Mouse (Mus musculus): ENCODE data around the gene Srms. TPM values are rescaled to one million over a fixed set of nuclear protein-coding genes. Genes with fewer than 3 reads are reported as not detected.

Gene Srms
- polyA plus RNA-seq, 1 experiment from 2014 or later = 0.22 TPM

DNA sequence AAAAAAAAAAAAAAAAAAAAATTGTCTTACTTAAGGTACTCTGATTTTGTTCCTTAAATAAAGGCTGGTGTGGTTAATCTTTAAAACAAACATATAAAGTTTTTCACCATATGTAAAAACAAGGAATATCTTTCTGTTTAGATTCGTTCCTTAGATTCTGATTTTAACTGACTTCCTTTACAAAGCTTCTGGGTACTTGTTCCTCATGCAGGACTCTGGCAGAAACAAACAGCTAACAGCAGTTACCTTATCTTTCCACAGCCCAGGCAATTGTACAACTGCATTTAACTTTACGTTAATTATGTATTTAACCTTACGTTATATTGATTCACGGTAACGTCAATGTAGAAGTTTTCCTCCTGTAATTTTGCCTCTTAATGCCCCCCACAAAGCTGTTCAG is 46.5 kb downstream of the Srms start:
- Histone ChIP-seq H3K4me2 (replicated peaks; ENCODE audit: low read depth, low read length) (no peak overlapping the region), H3K27me3 (ENCODE audit: control insufficient read depth, insufficient read depth, low read length) (no peaks in the 10 kb centered on the region), H3K9me3 (ENCODE audit: control insufficient read depth, low read length) (no peaks in the 10 kb centered on the region), H3K4me1 (replicated peaks; ENCODE audit: control insufficient read depth, insufficient read depth, low read length) (no peaks in the 10 kb centered on the region), H3K4me3 (ENCODE audit: low read depth, low read length) (no peak overlapping the region), H3K36me3 (ENCODE audit: control insufficient read depth, insufficient read depth, low read length) (no peaks in the 10 kb centered on the region), H3K27ac (ENCODE audit: low read depth, low read length) (no peak overlapping the region), H3K9ac (ENCODE audit: low read depth, low read length) (no peak overlapping the region)
- ATAC-seq (ENCODE audit: low FRiP score) = no peak
- no peak for DNase-seq (ENCODE audit: low spot score)
- WGBS = 90% methylated on average over 5 of the region's 5 CpGs

DNA sequence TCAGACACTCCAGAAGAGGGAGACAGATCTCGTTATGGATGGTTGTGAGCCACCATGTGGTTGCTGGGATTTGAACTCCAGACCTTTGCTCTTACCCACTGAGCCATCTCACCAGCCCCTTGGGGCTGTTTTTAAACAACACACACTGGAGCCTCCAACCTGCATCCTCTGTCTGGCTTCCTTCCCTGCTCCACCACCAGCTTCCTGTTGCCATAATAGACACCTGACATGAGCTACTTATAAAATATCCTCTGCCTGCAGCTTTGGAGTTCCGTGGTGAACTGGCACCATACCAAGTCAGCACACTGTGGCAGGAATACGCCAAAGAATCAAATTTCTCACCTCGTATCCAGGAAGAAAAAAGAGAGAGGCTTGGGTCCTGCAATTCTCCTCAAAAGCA is 52.2 kb downstream of the Srms start:
- no peaks in the 10 kb centered on the region for H3K36me3 ChIP-seq (ENCODE audit: control insufficient read depth, insufficient read depth, low read length)
- no peaks in the 10 kb centered on the region; the same call in none of the 2 replicates for H3K4me1 ChIP-seq (replicated peaks; ENCODE audit: control insufficient read depth, insufficient read depth, low read length)
- ATAC-seq (ENCODE audit: low FRiP score) (no peak), DNase-seq (ENCODE audit: low spot score) (no peak)
- H3K9ac ChIP-seq (ENCODE audit: low read depth, low read length) = no peak overlapping the region
- no peak overlapping the region for H3K4me3 ChIP-seq (ENCODE audit: low read depth, low read length)
- no peaks in the 10 kb centered on the region for H3K9me3 ChIP-seq (ENCODE audit: control insufficient read depth, low read length)
- no peak overlapping the region for H3K27ac ChIP-seq (ENCODE audit: low read depth, low read length)
- 86% methylated on average over 4 of the region's 4 CpGs for WGBS
- peaks cover 11% of the 10 kb centered on the region for H3K27me3 ChIP-seq (ENCODE audit: control insufficient read depth, insufficient read depth, low read length)
- H3K4me2 ChIP-seq (replicated peaks; ENCODE audit: low read depth, low read length) = no peak overlapping the region

DNA sequence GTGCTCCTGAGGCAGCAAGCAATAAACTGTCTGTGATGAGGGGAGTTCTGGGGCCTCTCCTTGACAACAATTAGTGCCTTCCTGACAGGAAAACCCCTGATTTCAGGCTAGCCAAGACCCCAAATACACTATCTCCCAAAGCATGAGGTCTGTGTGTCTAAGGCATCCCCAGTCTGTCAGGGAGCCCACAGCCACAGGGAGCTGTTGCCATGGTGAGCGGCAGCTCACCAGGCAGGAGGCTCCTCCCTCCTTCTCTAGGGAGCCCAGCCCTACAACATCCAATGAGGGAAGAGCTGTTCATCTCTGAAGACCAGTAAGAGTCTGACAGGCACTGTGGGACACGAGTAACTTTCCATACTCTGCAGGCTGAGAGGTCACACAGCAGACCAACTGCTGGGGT is 53.2 kb downstream of the Srms start:
- H3K4me3 ChIP-seq (ENCODE audit: low read depth, low read length) = no peak overlapping the region
- no peaks in the 10 kb centered on the region for H3K9me3 ChIP-seq (ENCODE audit: control insufficient read depth, low read length)
- no peaks in the 10 kb centered on the region; the same call in none of the 2 replicates for H3K4me1 ChIP-seq (replicated peaks; ENCODE audit: control insufficient read depth, insufficient read depth, low read length)
- no peak overlapping the region for H3K9ac ChIP-seq (ENCODE audit: low read depth, low read length)
- peak; percentile 89 for ATAC-seq (ENCODE audit: low FRiP score)
- 2% methylated on average over 2 of the region's 2 CpGs for WGBS
- peak; percentile 67 for DNase-seq (ENCODE audit: low spot score)
- H3K27ac ChIP-seq (ENCODE audit: low read depth, low read length) = 0 out of 2 replicates have a peak overlapping the region, but pooled peaks have one; percentile 30
- no peaks in the 10 kb centered on the region for H3K36me3 ChIP-seq (ENCODE audit: control insufficient read depth, insufficient read depth, low read length)
- no peak overlapping the region for H3K4me2 ChIP-seq (replicated peaks; ENCODE audit: low read depth, low read length)
- peaks cover 19% of the 10 kb centered on the region for H3K27me3 ChIP-seq (ENCODE audit: control insufficient read depth, insufficient read depth, low read length)

DNA sequence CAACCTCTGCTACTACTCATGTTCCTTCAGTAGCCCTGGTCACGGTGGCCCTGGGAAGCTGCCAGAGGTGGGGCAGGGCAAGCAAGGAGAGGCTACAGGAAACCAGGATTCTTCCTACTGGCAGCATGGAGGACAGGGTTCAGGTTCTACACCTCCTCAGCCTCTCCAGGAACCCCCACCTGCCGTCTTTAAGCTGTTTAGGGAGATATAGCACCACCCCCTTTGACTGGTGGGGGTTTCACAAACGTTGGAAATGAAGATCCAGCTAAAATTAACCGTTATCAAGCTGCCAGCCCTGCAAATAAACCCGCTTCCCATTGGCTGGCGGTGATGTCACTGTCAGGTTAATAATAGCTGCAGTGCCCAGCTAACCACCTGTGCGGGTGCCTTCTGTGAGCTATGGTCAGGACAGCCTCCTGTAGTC is 53.9 kb downstream of the Srms start:
- no peak for DNase-seq (ENCODE audit: low spot score)
- no peaks in the 10 kb centered on the region; the same call in none of the 2 replicates for H3K4me1 ChIP-seq (replicated peaks; ENCODE audit: control insufficient read depth, insufficient read depth, low read length)
- ATAC-seq (ENCODE audit: low FRiP score) = no peak
- no peak overlapping the region for H3K27ac ChIP-seq (ENCODE audit: low read depth, low read length)
- 64% methylated on average over 7 of the region's 7 CpGs for WGBS
- no peak overlapping the region for H3K4me2 ChIP-seq (replicated peaks; ENCODE audit: low read depth, low read length)
- H3K9me3 ChIP-seq (ENCODE audit: control insufficient read depth, low read length) = no peaks in the 10 kb centered on the region
- H3K9ac ChIP-seq (ENCODE audit: low read depth, low read length) = no peak overlapping the region
- H3K27me3 ChIP-seq (ENCODE audit: control insufficient read depth, insufficient read depth, low read length) = peaks cover 19% of the 10 kb centered on the region
- no peaks in the 10 kb centered on the region for H3K36me3 ChIP-seq (ENCODE audit: control insufficient read depth, insufficient read depth, low read length)
- no peak overlapping the region for H3K4me3 ChIP-seq (ENCODE audit: low read depth, low read length)

DNA sequence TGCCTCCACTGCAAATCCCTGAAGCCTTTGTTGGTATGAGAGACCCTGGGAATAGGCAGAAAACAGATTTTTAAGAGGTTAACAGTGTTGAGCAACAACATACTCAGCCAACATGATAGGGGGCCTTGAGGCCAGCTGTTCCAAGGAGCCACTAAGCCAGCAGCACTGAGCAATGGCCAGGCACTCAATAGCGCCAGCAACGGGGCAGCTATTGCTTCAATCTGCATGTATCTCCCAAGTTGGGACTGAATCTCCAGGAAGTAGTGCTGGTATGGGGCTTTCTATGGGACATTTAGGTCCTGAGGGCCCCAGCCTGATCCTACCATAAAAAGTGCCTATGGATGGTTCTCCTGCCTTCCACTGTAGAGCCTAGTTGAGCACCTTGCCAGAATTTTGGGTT is 54.5 kb downstream of the Srms start:
- Histone ChIP-seq H3K4me2 (replicated peaks; ENCODE audit: low read depth, low read length) (no peak overlapping the region), H3K27me3 (ENCODE audit: control insufficient read depth, insufficient read depth, low read length) (peaks cover 19% of the 10 kb centered on the region), H3K9ac (ENCODE audit: low read depth, low read length) (no peak overlapping the region), H3K4me1 (replicated peaks; ENCODE audit: control insufficient read depth, insufficient read depth, low read length) (no peaks in the 10 kb centered on the region; the same call in none of the 2 replicates), H3K4me3 (ENCODE audit: low read depth, low read length) (no peak overlapping the region), H3K27ac (ENCODE audit: low read depth, low read length) (no peak overlapping the region), H3K9me3 (ENCODE audit: control insufficient read depth, low read length) (no peaks in the 10 kb centered on the region), H3K36me3 (ENCODE audit: control insufficient read depth, insufficient read depth, low read length) (no peaks in the 10 kb centered on the region)
- ATAC-seq (ENCODE audit: low FRiP score) = no peak
- 94% methylated on average over 2 of the region's 2 CpGs for WGBS
- DNase-seq (ENCODE audit: low spot score) = no peak

DNA sequence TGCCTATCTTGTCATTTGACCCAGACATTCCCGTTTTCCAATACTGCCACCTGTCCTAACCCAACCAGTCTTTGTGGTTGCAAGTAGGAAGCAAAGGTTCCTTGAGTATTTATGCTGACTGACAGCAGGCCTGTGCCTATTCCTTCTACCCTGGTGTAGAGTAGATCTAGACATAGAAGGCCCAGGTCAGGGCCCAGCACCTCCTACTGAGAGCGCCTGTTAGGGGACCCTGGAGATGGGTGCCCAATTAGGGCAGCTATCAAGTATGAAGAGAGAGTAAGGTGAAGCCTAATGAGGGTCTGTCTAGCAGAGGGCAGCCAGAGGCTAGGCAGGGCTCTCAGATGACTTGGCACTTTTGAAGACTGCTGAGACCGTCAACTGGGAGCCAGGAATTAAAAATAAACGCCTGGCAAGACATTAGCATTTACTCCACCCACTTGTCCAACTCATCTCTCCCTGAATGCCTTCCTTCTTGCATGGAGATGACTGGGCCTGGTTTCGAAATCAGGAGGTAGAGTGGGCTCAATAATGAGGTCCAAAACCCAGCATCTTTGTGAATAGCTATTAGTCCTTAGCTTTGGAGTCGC is 55.2 kb downstream of the Srms start:
- WGBS = 83% methylated on average over 6 of the region's 6 CpGs
- H3K27me3 ChIP-seq (ENCODE audit: control insufficient read depth, insufficient read depth, low read length) = peaks cover 19% of the 10 kb centered on the region

DNA sequence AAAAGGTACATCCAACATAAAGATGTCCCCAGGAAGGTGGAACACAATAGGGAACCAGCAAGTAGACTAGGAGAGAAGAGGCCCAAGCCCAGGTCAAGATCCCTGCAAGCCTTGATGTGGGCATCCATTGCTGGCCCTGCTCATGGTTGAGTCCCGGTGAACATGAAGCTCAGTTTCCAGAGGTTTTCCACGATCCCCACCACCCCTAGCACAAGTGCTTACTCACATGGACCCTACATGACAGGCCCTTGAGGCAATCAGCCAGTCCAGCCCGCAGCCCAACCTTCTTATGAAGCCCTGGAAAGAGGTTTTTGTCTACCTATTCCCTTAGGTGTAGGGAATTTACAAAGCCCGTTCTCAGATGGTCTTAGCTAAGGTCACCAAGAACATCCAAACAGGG is 55.8 kb downstream of the Srms start:
- DNase-seq (ENCODE audit: low spot score) (no peak), ATAC-seq (ENCODE audit: low FRiP score) (no peak)
- Histone ChIP-seq H3K36me3 (ENCODE audit: control insufficient read depth, insufficient read depth, low read length) (no peaks in the 10 kb centered on the region), H3K4me2 (replicated peaks; ENCODE audit: low read depth, low read length) (peak overlapping the region; percentile 57), H3K4me3 (ENCODE audit: low read depth, low read length) (peak overlapping the region; percentile 33), H3K4me1 (replicated peaks; ENCODE audit: control insufficient read depth, insufficient read depth, low read length) (no peaks in the 10 kb centered on the region; the same call in none of the 2 replicates), H3K27me3 (ENCODE audit: control insufficient read depth, insufficient read depth, low read length) (peaks cover 21% of the 10 kb centered on the region), H3K27ac (ENCODE audit: low read depth, low read length) (peak overlapping the region; percentile 48), H3K9ac (ENCODE audit: low read depth, low read length) (peak overlapping the region; percentile 62; the same call in 1 of the 2 replicates), H3K9me3 (ENCODE audit: control insufficient read depth, low read length) (no peaks in the 10 kb centered on the region)
- WGBS = 79% methylated on average over 4 of the region's 4 CpGs

More for the DNA sequence above, 55.2 kb downstream of the Srms start:
- no peak overlapping the region for H3K4me2 ChIP-seq (replicated peaks; ENCODE audit: low read depth, low read length)
- no peak overlapping the region for H3K4me3 ChIP-seq (ENCODE audit: low read depth, low read length)
- no peaks in the 10 kb centered on the region for H3K9me3 ChIP-seq (ENCODE audit: control insufficient read depth, low read length)
- ATAC-seq (ENCODE audit: low FRiP score) (no peak), DNase-seq (ENCODE audit: low spot score) (no peak)
- no peaks in the 10 kb centered on the region for H3K36me3 ChIP-seq (ENCODE audit: control insufficient read depth, insufficient read depth, low read length)
- no peak overlapping the region for H3K27ac ChIP-seq (ENCODE audit: low read depth, low read length)
- H3K4me1 ChIP-seq (replicated peaks; ENCODE audit: control insufficient read depth, insufficient read depth, low read length) = no peaks in the 10 kb centered on the region; the same call in none of the 2 replicates
- H3K9ac ChIP-seq (ENCODE audit: low read depth, low read length) = no peak overlapping the region

DNA sequence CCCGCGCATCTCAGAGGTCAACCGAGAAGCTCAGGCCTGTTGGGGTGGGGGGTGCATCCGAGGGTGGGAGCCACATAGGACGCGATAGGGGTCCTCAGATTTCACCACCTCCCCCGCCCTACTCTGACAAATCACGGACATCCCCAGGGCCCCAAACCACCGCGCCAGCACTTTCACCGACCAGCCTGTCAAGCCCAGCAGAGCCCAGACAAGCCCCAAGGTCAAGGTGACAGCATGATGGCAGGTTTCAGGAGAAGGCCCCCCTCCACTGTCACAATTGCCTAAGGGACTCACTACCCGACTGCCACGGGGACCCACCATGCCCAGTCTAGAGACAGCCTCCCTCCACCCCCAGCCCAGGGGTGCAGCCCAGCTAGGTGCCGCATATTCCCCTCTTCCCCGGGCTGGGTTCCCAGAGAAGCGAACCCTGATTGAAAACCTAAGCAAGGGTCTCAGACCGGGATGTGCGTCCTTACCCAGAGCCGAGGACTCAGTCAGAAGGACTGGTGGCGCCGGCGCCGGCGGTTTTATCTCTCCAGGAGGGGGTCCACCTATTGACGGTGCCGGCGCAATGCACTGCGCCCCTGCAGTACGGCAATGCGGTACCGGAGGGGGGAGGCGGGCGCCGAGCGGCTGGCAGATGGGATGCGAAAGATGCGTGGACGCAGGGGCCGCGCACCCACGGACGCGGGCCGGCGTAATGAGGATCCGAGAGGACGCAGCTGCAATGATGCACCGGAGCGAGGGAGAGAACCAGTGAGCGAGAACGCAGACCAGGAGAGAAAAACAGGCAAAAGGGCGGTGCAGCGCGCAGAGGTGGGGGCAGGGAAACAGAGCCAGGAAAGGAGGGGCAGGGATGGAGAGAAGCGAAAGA is 56.5 kb downstream of the Srms start, which contains the start of gene Eef1a2:
TSS of gene Eef1a2 (minus strand) at position 767 of the 874 bp plus-strand sequence.
- Histone ChIP-seq H3K4me2 (replicated peaks; ENCODE audit: low read depth, low read length) (peak within 1 kb of the TSS; percentile 57), H3K4me3 (ENCODE audit: low read depth, low read length) (peak within 1 kb of the TSS; percentile 33), H3K9me3 (ENCODE audit: control insufficient read depth, low read length) (no peaks in the 10 kb centered on the region), H3K27ac (ENCODE audit: low read depth, low read length) (peak within 1 kb of the TSS; percentile 48), H3K9ac (ENCODE audit: low read depth, low read length) (peak within 1 kb of the TSS; percentile 62), H3K27me3 (ENCODE audit: control insufficient read depth, insufficient read depth, low read length) (peaks cover 21% of the 10 kb centered on the region), H3K4me1 (replicated peaks; ENCODE audit: control insufficient read depth, insufficient read depth, low read length) (no peaks in the 10 kb centered on the region; the same call in none of the 2 replicates), H3K36me3 (ENCODE audit: control insufficient read depth, insufficient read depth, low read length) (no peaks in the 10 kb centered on the region)
- peak; percentile 51 for DNase-seq (ENCODE audit: low spot score)
- WGBS = 3% methylated on average over 55 of the region's 55 CpGs
- peak; percentile 50 for ATAC-seq (ENCODE audit: low FRiP score)

Measured in hindbrain, embryonic 11.5 days (tissue).